Mouse (Mus musculus) lung, adult 2 months (tissue): ENCODE data around the gene Pgr. TPM values are rescaled to one million over a fixed set of nuclear protein-coding genes. Genes with fewer than 3 reads are reported as not detected.

ENCODE experiments used
- DNase-seq: peaks from one replicate; pipeline ENCODE4 v3.0.0; 2022
- H3K4me1 ChIP-seq: fragments of 200-500 bp; 2 replicates; pipeline ENCODE4 v1.6.1; 2011; ENCODE audit warnings: low read length; ENCODE audit not compliant: control insufficient read depth, insufficient read depth
- H3K4me3 ChIP-seq: fragments of 200-500 bp; replicated peaks from 2 replicates; pipeline ENCODE3; 2011; ENCODE audit warnings: low read depth, mild to moderate bottlenecking, control low read depth, low read length; ENCODE audit errors: extremely low read depth
- CTCF ChIP-seq: fragments of 200-500 bp; IDR thresholded peaks from 2 replicates; pipeline ENCODE4 v1.5.1; 2011; ENCODE audit warnings: mild to moderate bottlenecking, low read length, control low read depth; ENCODE audit not compliant: insufficient read depth
- POLR2A ChIP-seq: fragments of 200-500 bp; IDR thresholded peaks from 2 replicates; pipeline ENCODE4 v1.6.1; 2011; ENCODE audit warnings: low read depth, mild to moderate bottlenecking, control low read depth, low read length, borderline replicate concordance; ENCODE audit errors: extremely low read depth
- WGBS: fragments of 180-500 bp; shearing (Covaris S2); methylation state at CpG from one replicate; pipeline ENCODE4 v1.1.7; 2018; 5-methylcytosine and 5-hydroxymethylcytosine counted together
- polyA plus RNA-seq: library from polyadenylated mRNA; depleted of rRNA; stranded (reverse); fragments of >200 nt; gene quantifications from 2 replicates; pipeline ENCODE4 v1.2.3, GENCODE M21; 2012; rRNA removed

Gene Pgr
- 1.9 and 2.2 TPM in 2 replicates for polyA plus RNA-seq

GRCm38 (mm10) chr9:8899616-8900202 is at the start of gene Pgr:
Pgr (plus strand) TSS chr9:8899833.
- peak within 1 kb of the TSS; percentile 53 for H3K4me3 ChIP-seq
- WGBS = 3% methylated on average over 16 of the region's 16 CpGs
- DNase-seq = no peak

GRCm38 (mm10) chr9:8857455-8857854 is 42.2 kb upstream of the Pgr start:
- WGBS = 74% methylated on average over 2 of the region's 2 CpGs
- no peak for TF ChIP-seq POLR2A
- no peak for TF ChIP-seq CTCF
- DNase-seq = no peak
- Histone ChIP-seq H3K4me3 (no peak overlapping the region), H3K4me1 (no peaks in the 10 kb centered on the region)

More at GRCm38 (mm10) chr9:8899616-8900202, at the start of gene Pgr:
- TF ChIP-seq CTCF = no peak
- no peak for TF ChIP-seq POLR2A
- no peaks in the 10 kb centered on the region for H3K4me1 ChIP-seq

- no peak for TF ChIP-seq POLR2A
- no peak for TF ChIP-seq CTCF
- WGBS = 68% methylated on average over 2 of the region's 2 CpGs
- Histone ChIP-seq H3K4me1 (no peaks in the 10 kb centered on the region), H3K4me3 (no peak overlapping the region)
- DNase-seq = no peak
These were observed 31.1 kb upstream of the Pgr start for GRCm38 (mm10) chr9:8868511-8868910.

- H3K4me1 ChIP-seq = no peaks in the 10 kb centered on the region
- DNase-seq = no peak
- H3K4me3 ChIP-seq = no peak overlapping the region
- TF ChIP-seq CTCF = no peak
- no peak for TF ChIP-seq POLR2A
- 65% methylated on average over 5 of the region's 5 CpGs for WGBS
These were observed 4.4 kb upstream of the Pgr start for GRCm38 (mm10) chr9:8895205-8895604.

- TF ChIP-seq POLR2A (peak; percentile 64; the same call in 1 of the 2 replicates), CTCF (no peak)
- Histone ChIP-seq H3K4me1 (no peaks in the 10 kb centered on the region), H3K4me3 (peak overlapping the region; percentile 53)
- peak; percentile 27 for DNase-seq
- WGBS = 2% methylated on average over 41 of the region's 41 CpGs
These were observed 775 bp downstream of the Pgr start for GRCm38 (mm10) chr9:8900203-8901012.

GRCm38 (mm10) chr9:8901013-8901646 is 1.5 kb downstream of the Pgr start:
- peak; percentile 8 for DNase-seq
- TF ChIP-seq POLR2A (no peak), CTCF (no peak)
- WGBS = 2% methylated on average over 35 of the region's 36 CpGs
- peak overlapping the region; percentile 53 for H3K4me3 ChIP-seq
- H3K4me1 ChIP-seq = no peaks in the 10 kb centered on the region

- Histone ChIP-seq H3K4me3 (peak overlapping the region; percentile 53), H3K4me1 (no peaks in the 10 kb centered on the region)
- WGBS = 2% methylated on average over 49 of the region's 49 CpGs
- DNase-seq = peak; percentile 5
- TF ChIP-seq CTCF (no peak), POLR2A (no peak)
These were observed 2.1 kb downstream of the Pgr start for GRCm38 (mm10) chr9:8901647-8902131.

GRCm38 (mm10) chr9:8902277-8902676 is 2.6 kb downstream of the Pgr start:
- Histone ChIP-seq H3K4me3 (peak overlapping the region; percentile 53), H3K4me1 (no peaks in the 10 kb centered on the region)
- no peak for DNase-seq
- WGBS = 41% methylated on average over 3 of the region's 3 CpGs
- TF ChIP-seq POLR2A (no peak), CTCF (no peak)

GRCm38 (mm10) chr9:8927561-8927960 is 27.9 kb downstream of the Pgr start:
- Histone ChIP-seq H3K4me3 (no peak overlapping the region), H3K4me1 (no peaks in the 10 kb centered on the region)
- DNase-seq = no peak
- TF ChIP-seq POLR2A = no peak
- TF ChIP-seq CTCF = no peak
- 85% methylated on average over 2 of the region's 2 CpGs for WGBS

- DNase-seq = no peak
- TF ChIP-seq POLR2A (no peak), CTCF (no peak)
- H3K4me3 ChIP-seq = no peak overlapping the region
- WGBS = 33% methylated on average over 1 of the region's 1 CpGs
- H3K4me1 ChIP-seq = no peaks in the 10 kb centered on the region
These were observed 38.1 kb downstream of the Pgr start for GRCm38 (mm10) chr9:8937753-8938152.
